Mouse (Mus musculus) forebrain, postnatal 0 days (tissue): ENCODE data around the gene Prrx1. TPM values are rescaled to one million over a fixed set of nuclear protein-coding genes. Genes with fewer than 3 reads are reported as not detected.

Experiments
- ATAC-seq: fragments of 200-750 bp; cut with Nextera tagmentation; 2 replicates; pipeline ENCODE4 v1.8.0; 2017; ENCODE audit warnings: mild to moderate bottlenecking, moderate library complexity
- DNase-seq: peaks from one replicate; pipeline ENCODE4 v3.0.0-alpha.2; 2015
- H3K27ac ChIP-seq: fragments of 300-500 bp; sonication (generic); 2 replicates; pipeline ENCODE4 v1.5.1; 2014; ENCODE audit warnings: low read depth, mild to moderate bottlenecking, antibody characterized with exemption, low read length, moderate library complexity, mixed read lengths
- H3K27me3 ChIP-seq: fragments of 300-500 bp; sonication (generic); 2 replicates; pipeline ENCODE4 v1.6.1; 2014; ENCODE audit warnings: mild to moderate bottlenecking, low read length, mixed read lengths; ENCODE audit not compliant: insufficient read depth
- H3K36me3 ChIP-seq: fragments of 300-500 bp; sonication (generic); 2 replicates; pipeline ENCODE4 v1.6.1; 2014; ENCODE audit warnings: mild to moderate bottlenecking, moderate library complexity; ENCODE audit not compliant: insufficient read depth
- H3K4me1 ChIP-seq: fragments of 300-500 bp; sonication (generic); 2 replicates; pipeline ENCODE4 v1.6.1; 2014; ENCODE audit warnings: antibody characterized with exemption; ENCODE audit not compliant: insufficient read depth
- H3K4me2 ChIP-seq: fragments of 300-500 bp; sonication (generic); 2 replicates; pipeline ENCODE4 v1.6.1; 2014; ENCODE audit warnings: low read depth, mild to moderate bottlenecking, moderate library complexity
- H3K4me3 ChIP-seq: fragments of 300-500 bp; sonication (generic); 2 replicates; pipeline ENCODE4 v1.5.1; 2014; ENCODE audit warnings: low read depth, low read length, mixed read lengths
- H3K9ac ChIP-seq: fragments of 300-500 bp; sonication (generic); 2 replicates; pipeline ENCODE4 v1.6.1; 2014; ENCODE audit warnings: mild to moderate bottlenecking
- H3K9me3 ChIP-seq: fragments of 300-500 bp; sonication (generic); 2 replicates; pipeline ENCODE4 v1.6.1; 2016; ENCODE audit warnings: low read length
- CTCF ChIP-seq: sonication (generic); IDR thresholded peaks from 2 replicates; pipeline ENCODE4 v1.5.1; 2016; ENCODE audit warnings: antibody characterized with exemption, control low read depth, low read depth
- WGBS: fragments of 180-500 bp; shearing (Covaris S2); extraction: QIAGEN DNeasy Blood & Tissue Kit; methylation state at CpG from one replicate; pipeline ENCODE4 v1.1.7; 2014; 5-methylcytosine and 5-hydroxymethylcytosine counted together
- polyA plus RNA-seq: library from polyadenylated mRNA; unstranded; fragments of >200 nt; fragmentation: Nextera tagmentation; extraction: Ambion mirVana; gene quantifications from 2 replicates; pipeline ENCODE4 v1.2.1, GENCODE M21; 2015
- total RNA-seq: library from RNA; depleted of rRNA; stranded (reverse); fragments of >200 nt; gene quantifications from 2 replicates; pipeline ENCODE4 v1.2.3, GENCODE M21; 2014

Gene Prrx1
- total and polyA plus RNA-seq, 2 experiments from 2014 or later = 4.0 to 7.3 TPM

DNA sequence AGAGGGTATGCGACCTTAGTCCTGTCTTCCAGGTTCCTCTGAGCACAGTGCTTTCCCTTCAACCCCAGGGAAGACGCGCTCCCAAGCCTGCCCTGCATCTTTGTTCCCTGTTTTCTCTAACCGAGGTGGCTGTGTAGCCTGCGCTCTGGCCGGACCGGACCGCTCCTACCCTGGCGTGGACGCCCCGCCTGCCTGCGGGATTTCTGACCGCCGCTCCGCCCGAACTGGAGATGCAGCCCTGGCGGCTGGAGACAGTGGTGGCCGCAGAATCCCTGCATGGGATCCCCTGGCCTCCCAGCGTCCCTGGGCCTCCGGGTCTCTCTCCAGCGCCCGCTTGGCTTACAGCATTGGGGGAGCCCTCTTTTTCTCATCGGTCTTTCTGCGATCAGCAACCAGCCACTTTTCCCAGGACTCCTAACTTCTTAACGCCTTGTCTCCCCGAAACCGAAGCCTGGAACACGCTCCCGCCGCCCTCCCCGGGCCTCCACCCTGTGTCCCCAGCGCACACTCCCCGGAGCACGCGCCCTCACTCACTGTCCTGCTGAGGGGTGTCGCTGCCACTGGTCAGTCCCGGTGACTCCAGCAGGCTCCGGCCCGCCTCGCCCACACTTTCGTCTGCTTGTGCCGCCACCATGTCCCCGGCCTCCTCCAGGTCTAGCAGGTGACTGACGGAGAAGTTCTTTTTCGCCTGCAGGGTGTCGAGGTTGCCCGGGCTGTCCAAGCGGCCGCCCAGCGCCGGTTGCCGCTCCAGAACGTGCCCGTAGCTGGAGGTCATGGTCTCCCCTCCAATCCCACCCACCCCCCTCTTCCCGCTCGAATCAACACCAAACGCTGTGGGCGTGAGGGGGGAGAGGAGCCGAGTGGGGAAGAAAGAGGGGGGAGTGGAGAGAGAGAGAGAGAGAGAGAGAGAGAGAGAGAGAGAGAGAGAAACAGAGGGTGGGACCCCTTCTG is 1.4 kb downstream of the Prrx1 start:
- WGBS = 2% methylated on average over 59 of the region's 59 CpGs
- peak; percentile 16 for DNase-seq
- H3K4me1 ChIP-seq = peaks cover 14% of the 10 kb centered on the region; the same call in 1 of the 2 replicates
- H3K36me3 ChIP-seq = no peaks in the 10 kb centered on the region
- H3K27ac ChIP-seq = 0 out of 2 replicates have a peak overlapping the region, but pooled peaks have one; percentile 21
- peak overlapping the region; percentile 57 for H3K4me2 ChIP-seq
- H3K9ac ChIP-seq = peak overlapping the region; percentile 43
- H3K27me3 ChIP-seq = peaks cover 37% of the 10 kb centered on the region
- peak overlapping the region; percentile 42 for H3K4me3 ChIP-seq
- TF ChIP-seq CTCF = 0 out of 2 replicates have a peak, but pooled peaks have one; percentile 9
- ATAC-seq = peak; percentile 54
- H3K9me3 ChIP-seq = no peaks in the 10 kb centered on the region

GRCm38 (mm10) chr1:163311006-163311836 is 2.3 kb downstream of the Prrx1 start:
- no peak for TF ChIP-seq CTCF
- no peaks in the 10 kb centered on the region for H3K9me3 ChIP-seq
- H3K4me3 ChIP-seq = peak overlapping the region; percentile 42
- H3K9ac ChIP-seq = no peak overlapping the region; the same call in 1 of the 2 replicates
- H3K4me2 ChIP-seq = peak overlapping the region; percentile 57
- 19% methylated on average over 13 of the region's 13 CpGs for WGBS
- DNase-seq = peak; percentile 16
- ATAC-seq = no peak
- no peaks in the 10 kb centered on the region for H3K36me3 ChIP-seq
- no peak overlapping the region for H3K27ac ChIP-seq
- H3K27me3 ChIP-seq = peaks cover 34% of the 10 kb centered on the region
- peaks cover 14% of the 10 kb centered on the region; the same call in 1 of the 2 replicates for H3K4me1 ChIP-seq

- Histone ChIP-seq H3K9me3 (no peaks in the 10 kb centered on the region), H3K4me3 (no peak overlapping the region), H3K27ac (no peak overlapping the region), H3K4me2 (peak overlapping the region; percentile 17; the same call in 1 of the 2 replicates), H3K36me3 (no peaks in the 10 kb centered on the region), H3K4me1 (peaks cover 14% of the 10 kb centered on the region; the same call in 1 of the 2 replicates), H3K27me3 (peaks cover 31% of the 10 kb centered on the region), H3K9ac (no peak overlapping the region)
- TF ChIP-seq CTCF = no peak
- no peak for ATAC-seq
- WGBS = 38% methylated on average over 8 of the region's 8 CpGs
- DNase-seq = no peak
Observed at GRCm38 (mm10) chr1:163310023-163310754, 3.3 kb downstream of the Prrx1 start.

- no peaks in the 10 kb centered on the region for H3K36me3 ChIP-seq
- no peak overlapping the region for H3K4me2 ChIP-seq
- H3K27me3 ChIP-seq = peaks cover 27% of the 10 kb centered on the region; the same call in 1 of the 2 replicates
Observed at GRCm38 (mm10) chr1:163309466-163309865, 4.0 kb downstream of the Prrx1 start.

DNA sequence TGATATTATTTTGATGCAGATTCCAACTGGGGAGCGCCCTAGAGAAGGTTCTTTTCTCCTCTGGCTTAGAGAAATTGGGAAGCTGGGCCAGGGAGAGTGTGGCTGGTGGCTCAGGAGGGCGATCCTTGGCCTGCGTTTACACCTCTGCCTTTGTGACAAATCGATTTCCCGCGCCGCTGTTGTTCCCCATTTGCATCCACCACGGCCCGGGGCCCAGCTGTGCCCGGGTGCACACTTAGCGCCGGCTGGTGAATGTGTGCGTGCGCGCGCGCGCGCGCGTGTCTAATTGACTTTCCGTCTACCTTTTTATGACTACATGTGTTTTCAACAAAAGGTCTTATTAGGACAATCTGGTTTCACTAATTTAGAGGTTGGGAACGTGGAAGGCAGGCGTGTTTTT is 4.9 kb downstream of the Prrx1 start:
- Histone ChIP-seq H3K9me3 (no peaks in the 10 kb centered on the region), H3K9ac (no peak overlapping the region), H3K4me1 (peaks cover 14% of the 10 kb centered on the region; the same call in 1 of the 2 replicates), H3K4me2 (peak overlapping the region; percentile 48), H3K27me3 (peaks cover 25% of the 10 kb centered on the region; the same call in 1 of the 2 replicates), H3K4me3 (peak overlapping the region; percentile 8; the same call in 1 of the 2 replicates), H3K27ac (no peak overlapping the region), H3K36me3 (no peaks in the 10 kb centered on the region)
- no peak for TF ChIP-seq CTCF
- 11% methylated on average over 24 of the region's 24 CpGs for WGBS
- peak; percentile 13 for DNase-seq
- no peak for ATAC-seq

More at GRCm38 (mm10) chr1:163309466-163309865, 4.0 kb downstream of the Prrx1 start:
- H3K4me3 ChIP-seq = no peak overlapping the region
- no peak for ATAC-seq
- H3K9me3 ChIP-seq = no peaks in the 10 kb centered on the region
- no peak for DNase-seq
- peaks cover 14% of the 10 kb centered on the region; the same call in 1 of the 2 replicates for H3K4me1 ChIP-seq
- H3K27ac ChIP-seq = no peak overlapping the region
- 40% methylated on average over 2 of the region's 2 CpGs for WGBS
- H3K9ac ChIP-seq = no peak overlapping the region
- TF ChIP-seq CTCF = no peak

DNA sequence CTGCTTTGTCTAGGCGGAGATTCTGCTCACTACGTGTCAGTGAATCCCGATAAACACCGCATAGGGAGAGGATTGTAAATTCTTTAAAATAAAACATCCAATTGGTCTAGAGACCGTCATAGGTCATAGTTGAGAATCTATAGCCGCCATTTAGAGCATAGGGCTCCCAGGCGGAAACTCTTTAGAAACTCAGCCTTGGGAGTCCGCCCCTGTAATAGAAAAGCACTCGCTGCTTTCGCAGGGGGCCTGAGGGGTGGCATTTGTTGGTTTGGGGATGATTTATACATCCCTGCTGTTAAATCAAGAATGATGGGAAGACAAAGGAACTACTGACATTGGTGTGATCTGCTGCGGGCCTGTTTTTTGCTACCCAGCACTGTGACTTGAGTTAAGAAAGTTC is 5.8 kb downstream of the Prrx1 start:
- ATAC-seq (no peak), DNase-seq (no peak)
- no peak overlapping the region for H3K4me2 ChIP-seq
- H3K9me3 ChIP-seq = no peaks in the 10 kb centered on the region
- H3K27me3 ChIP-seq = peaks cover 24% of the 10 kb centered on the region; the same call in 1 of the 2 replicates
- 50% methylated on average over 11 of the region's 11 CpGs for WGBS
- H3K4me3 ChIP-seq = no peak overlapping the region
- H3K4me1 ChIP-seq = peaks cover 7% of the 10 kb centered on the region; the same call in 1 of the 2 replicates
- TF ChIP-seq CTCF = no peak
- H3K9ac ChIP-seq = no peak overlapping the region
- H3K36me3 ChIP-seq = no peaks in the 10 kb centered on the region
- H3K27ac ChIP-seq = no peak overlapping the region
